Mouse (Mus musculus): ENCODE data around the gene Txk.

Gene Txk

DNA sequence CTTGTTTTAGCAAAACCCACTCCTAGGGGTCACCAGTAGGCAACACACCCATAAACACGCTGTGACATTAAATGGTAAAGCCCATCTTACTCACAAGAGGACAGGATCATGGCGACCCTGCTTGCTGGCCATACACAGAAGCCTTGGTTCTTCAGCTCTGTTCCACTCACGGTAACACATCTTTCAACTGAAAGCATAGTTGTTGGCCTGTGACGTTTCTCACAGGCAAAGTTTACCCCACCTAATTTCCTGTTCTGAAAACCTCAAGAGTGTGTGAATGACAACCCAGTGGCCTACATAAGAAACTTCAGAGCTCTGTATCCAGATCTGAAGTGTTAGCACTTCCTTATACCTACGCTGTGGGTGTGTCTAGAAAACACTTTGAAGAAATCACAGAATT, at the start of gene Txk:
Gene Txk (minus strand): TSS at position 193 of the 400 bp plus-strand sequence.
- no peak for DNase-seq (ENCODE audit: low read depth, low spot score)

DNA sequence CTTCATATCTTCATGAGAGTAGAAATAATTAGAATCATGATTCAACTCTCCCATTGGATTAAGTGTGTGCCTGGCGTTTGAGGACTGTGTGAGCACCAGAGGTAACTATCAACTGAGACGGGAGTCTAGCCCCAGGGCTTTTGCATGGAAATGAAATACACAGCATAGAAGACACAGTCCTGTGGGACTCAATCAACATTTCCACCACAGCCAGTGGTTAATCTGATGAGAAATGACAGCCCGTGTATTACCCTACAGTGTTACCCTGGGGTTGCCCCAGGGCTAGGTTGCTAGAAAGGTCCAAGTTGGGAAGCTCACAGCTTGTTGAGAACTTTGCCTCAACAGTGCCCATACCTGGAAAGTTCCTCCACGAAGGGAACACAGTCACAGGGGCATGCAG, 46.0 kb upstream of the Txk start:
- DNase-seq (ENCODE audit: low read depth, low spot score) = no peak

- DNase-seq (ENCODE audit: low read depth, low spot score) = no peak
These were observed 43.6 kb upstream of the Txk start for GRCm38 (mm10) chr5:72796186-72796613.

DNA sequence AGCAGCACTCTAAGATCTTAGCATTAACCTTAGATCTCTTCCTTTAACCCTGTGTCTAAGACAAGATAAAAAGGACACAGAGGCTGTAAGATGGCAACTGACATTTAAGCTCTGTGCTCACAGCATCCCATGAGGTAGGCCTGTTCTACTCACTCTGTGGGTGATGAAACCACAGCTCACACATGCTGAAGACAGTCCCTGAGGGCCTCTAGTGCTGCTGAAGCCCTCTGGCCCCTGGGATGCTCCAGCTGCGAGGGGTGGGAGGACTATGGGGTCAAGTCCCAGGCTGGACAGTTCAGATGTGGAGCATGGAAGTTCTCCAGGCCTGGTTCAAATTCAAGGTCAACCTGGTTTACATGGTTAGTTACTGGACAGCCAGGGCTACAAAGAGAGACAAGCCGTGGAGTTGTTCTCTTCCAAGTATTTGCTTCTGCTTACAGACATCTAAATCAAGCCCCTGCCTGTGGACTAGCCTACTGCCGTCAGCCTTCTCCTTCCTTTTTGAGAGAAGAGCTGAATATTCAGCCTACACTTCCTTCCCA, 40.8 kb upstream of the Txk start:
- no peak for DNase-seq (ENCODE audit: low read depth, low spot score)

DNA sequence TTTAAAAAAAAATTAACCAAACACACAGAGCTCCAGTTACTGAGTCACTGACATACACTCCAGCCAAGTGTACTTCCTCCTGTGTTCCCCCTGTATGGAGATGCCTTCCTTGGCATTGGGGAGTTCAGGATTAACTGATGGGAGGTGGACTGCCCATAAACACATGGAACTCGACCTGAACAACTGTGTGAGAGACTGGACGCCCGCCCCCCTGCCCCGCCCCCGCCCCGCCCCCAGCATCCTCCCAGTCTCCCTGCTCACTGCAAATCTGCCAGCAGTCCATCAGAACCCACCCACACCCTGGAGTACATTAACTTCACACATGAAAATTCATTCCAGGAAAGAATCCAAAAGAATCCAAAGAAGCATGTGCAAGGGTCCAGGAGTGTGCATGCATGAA, 39.2 kb upstream of the Txk start:
- DNase-seq (ENCODE audit: low read depth, low spot score) = no peak

DNA sequence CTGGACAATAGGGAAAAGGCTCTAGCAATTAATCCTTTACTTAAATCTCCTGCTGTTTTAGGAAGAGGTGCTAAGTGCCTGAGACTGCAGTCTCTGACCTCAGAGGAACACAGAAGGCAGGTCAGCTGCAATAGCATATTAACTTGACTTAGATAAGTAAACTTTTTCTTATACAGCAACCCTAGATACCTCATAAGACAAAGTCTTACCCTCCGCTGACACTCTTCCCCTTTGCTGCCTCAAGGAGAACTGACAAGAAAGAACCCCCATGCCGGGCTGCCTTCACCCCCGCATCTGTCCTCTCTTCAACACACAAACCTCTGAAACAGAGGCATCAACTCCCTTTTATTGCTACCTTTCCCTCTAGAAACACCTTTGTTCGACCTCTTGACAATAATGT, 38.8 kb upstream of the Txk start:
- no peak for DNase-seq (ENCODE audit: low read depth, low spot score)

GRCm38 (mm10) chr5:72785451-72785850, 32.9 kb upstream of the Txk start:
- DNase-seq (ENCODE audit: low read depth, low spot score) = no peak

DNA sequence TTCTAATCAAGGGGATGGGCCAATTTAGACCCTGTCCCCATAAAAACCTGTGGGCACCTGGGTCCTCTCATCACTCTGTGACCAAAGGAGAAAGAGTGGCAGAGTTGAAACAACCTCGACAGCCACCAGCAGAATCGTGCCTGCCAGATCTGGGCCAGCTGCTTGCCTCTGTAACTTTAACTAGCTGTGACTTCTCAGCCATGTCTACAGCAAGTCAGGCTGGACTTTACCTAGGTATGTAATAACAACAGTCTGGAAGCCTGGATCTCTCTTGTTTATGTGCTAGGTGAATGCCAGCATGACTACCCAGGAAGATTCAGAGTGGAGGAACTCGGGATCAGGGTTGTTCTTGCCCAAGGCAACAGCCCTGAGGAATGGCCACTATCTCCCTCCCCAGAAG, 32.1 kb upstream of the Txk start:
- no peak for DNase-seq (ENCODE audit: low read depth, low spot score)

- DNase-seq (ENCODE audit: low read depth, low spot score) = no peak
These were observed 31.4 kb upstream of the Txk start for GRCm38 (mm10) chr5:72783957-72784356.

DNA sequence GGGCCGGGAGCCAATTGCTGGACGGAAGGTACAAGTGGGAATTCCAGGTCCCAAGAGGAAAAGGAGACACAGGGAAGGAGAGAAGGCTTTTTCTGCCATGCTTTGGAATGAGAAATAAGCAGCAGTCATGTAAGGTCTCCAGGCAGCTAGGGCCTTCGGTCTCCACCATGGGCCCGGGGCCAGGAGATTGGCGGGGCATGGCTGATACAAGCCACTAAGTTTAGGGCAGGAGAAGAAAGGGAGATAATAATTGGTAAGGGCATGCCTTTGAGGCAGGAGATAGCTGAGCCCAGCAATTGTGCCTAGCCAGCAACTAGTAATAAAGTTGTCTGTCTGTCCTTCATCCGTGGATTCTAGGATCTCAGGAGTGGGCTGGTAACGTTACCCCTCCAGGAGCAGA, 30.5 kb upstream of the Txk start:
- DNase-seq (ENCODE audit: low read depth, low spot score) = no peak

GRCm38 (mm10) chr5:72781776-72782175, 29.2 kb upstream of the Txk start:
- no peak for DNase-seq (ENCODE audit: low read depth, low spot score)

DNA sequence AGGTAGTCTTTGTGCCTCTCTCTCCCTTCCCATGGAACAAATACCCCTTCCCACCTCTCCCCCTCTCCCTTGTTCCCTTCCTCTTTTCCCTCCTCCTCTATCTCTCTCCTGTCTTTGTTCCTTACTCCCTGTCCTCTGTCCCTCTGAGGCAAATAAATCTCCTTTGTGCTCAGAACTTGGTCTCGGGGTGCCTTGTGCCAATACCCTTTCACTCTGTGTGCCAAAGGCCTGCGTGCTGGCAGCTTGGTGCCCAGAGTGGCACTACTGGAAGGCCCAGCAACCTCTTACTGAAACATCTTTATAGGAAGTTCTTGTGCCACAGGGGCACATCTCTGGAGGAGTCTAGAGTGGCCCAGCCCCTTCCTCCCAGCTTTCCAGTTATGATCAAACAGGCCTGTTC, 24.0 kb upstream of the Txk start:
- DNase-seq (ENCODE audit: low read depth, low spot score) = no peak

DNA sequence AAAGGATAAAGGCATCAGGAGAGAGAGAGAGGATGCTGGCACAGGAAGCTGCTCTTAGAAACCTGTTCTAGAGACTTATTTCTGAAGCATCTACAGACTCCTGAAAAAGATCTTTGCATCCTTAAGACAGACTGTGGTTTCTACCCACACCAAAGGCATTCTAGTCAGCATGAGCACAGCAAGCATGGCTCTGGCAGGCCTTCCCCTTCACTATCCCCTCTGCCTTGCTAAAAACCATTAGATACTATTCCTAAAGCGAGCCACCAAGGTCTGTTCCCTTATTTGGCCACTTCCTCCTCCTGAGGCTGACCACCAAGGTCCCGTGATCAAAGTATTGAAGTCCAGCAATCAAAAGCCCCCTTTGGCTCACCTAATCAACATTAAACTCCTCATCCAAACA, 23.6 kb upstream of the Txk start:
- DNase-seq (ENCODE audit: low read depth, low spot score) = no peak

DNA sequence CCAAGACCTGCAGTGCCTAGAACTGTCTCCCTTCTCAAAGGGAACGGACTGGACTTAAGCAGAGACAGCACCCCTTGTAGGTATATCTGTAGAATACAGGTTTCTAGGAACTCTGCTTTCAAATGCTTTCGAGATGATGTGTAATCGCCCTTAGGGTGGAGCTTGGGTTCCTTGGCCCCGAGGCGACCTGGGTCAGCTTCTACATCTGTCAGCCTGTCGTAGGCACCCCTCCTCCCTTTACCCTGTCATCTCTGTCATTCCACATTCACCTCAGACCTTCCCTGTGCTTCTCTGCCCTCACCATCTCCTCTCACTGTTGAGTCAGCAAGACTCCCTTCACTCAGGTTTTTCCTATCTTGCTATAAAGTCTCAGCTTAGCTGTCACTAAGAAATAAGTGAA, 17.3 kb upstream of the Txk start:
- no peak for DNase-seq (ENCODE audit: low read depth, low spot score)

DNA sequence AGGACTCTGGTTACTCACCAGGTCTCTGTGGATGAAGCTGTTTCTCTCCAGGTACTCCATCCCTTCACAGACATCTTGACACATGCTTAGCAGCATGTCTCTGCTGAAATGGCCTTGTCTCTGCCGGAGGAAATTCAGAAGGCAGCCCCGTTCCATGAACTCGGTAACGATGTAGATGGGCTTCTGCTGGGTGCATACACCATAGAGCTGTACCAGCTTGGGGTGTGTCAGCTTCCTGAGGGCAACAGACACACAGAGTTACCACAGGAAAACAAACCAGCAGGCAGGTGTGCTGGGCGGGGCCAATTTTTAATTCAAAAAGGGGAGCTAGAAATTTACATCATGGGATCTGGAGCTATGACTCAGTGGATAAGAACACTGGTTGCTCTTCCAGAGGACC, 11.0 kb upstream of the Txk start:
- no peak for DNase-seq (ENCODE audit: low read depth, low spot score)

GRCm38 (mm10) chr5:72763025-72763424, 10.4 kb upstream of the Txk start:
- no peak for DNase-seq (ENCODE audit: low read depth, low spot score)

- no peak for DNase-seq (ENCODE audit: low read depth, low spot score)
These were observed 9.2 kb upstream of the Txk start for GRCm38 (mm10) chr5:72761758-72762157.

DNA sequence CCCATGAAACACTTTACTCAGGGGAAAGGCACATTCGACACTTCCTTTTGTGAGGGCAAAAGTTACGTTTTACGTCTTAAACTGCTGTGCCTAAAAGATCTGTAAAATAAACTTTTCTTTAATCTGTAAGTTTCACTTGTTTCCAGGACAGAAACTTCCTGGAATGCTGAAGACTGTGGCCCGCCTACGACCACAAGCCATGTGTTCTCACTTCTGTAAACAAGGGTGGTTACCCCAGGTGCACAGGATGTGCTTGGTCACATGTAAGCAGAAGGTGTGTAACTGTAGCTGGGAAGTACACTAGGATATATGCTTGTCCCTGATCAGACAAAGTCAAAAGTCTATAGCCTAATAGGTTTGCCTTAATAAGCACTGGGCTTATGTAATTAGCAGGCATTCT, 8.7 kb upstream of the Txk start:
- no peak for DNase-seq (ENCODE audit: low read depth, low spot score)

DNA sequence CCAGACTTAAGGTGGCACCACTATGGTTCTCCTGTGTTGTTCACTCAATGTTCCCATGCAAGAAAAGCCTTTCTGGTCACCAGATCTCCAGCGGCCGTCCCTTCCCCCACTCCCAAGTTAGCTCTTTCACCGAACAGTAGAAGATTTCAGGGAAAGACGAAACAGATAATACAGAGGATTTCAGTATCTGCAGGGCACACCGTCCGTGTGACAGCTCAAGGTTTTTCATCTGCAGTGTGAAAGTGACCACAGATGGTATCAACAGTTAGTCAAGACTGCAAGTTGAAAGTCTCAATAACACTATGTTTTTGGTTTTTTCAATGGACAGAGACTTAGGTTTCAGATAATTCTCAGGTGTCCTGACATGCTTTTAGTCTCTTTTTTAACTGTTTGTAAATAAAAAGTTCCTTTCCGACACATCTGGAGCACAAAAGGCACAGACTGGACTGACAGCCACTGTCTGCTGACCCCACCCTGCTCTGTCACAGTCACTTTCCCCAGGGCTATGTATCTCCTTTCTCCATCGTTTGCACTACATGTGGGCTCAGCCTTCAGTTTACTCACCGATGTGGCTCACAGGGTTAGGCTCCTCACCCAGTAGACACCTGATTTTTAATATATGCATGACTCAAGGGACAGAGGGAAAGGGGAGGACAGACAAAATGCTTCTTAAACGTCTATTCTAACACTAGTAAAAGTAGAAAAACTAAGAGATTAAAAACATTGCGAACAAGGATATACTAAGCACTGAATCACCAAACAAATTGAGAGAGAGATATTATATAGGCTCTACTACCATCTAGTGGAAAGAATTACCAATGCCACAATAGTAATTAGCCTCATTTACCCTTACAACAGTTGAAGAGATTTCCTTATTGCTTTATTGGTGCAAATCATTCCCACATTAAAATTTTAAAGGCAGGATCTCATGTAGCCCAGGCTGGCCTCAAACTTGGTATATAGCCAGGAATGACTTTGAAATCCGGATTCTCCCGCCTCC, 6.6 kb upstream of the Txk start:
- DNase-seq (ENCODE audit: low read depth, low spot score) = no peak

GRCm38 (mm10) chr5:72757155-72757773, 4.7 kb upstream of the Txk start:
- no peak for DNase-seq (ENCODE audit: low read depth, low spot score)

DNA sequence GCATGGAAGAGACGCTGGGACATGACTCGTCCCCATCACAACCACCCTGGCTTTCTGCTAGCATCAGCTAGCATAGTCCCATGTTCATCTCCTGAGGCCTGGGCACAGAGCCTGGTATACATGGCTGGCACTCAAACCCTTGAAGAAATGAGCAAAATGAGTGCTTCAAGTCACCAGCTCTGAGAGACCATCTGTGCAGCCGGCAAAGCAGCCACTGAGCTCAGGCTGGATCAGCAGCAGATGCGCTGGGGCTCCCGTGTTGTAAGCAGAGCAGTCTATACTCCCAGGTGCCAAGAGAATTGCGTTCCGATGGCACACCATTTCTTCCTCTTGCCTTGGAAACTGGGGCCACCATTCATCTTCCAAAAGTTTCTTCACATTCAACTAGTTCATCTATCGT, 3.4 kb upstream of the Txk start:
- no peak for DNase-seq (ENCODE audit: low read depth, low spot score)

DNA sequence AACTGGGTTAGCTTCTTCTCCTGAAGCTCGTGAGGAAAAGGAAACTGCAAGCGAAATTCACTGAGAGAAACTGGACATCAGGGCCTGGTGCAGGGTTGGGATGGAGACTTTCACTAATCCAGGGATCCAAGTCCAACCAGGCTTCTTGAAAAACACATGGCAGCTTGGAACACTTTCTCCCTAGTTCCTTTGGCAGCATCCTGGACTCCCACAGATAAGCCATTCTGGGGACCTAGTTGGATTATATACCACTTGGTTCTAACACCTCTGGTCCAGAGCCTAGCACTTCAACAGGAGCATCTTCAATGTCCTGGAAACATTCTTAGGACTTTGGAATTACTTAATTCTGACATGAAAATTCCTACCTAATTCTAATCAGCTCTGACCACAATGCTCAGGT, 2.5 kb upstream of the Txk start:
- DNase-seq (ENCODE audit: low read depth, low spot score) = no peak
